Mouse (Mus musculus) MEL (cell line): ENCODE measurements around the gene Ly6g5c.

Experiments
- CTCF ChIP-seq, 3 experiments: IDR thresholded peaks in 2 of 3; conservative IDR thresholded peaks in 1 of 3; 2 replicates each; pipeline ENCODE4 v1.5.1; 2011 to 2012; ENCODE audit warnings: low read length in 3 of 3, low read depth in 2 of 3, mild to moderate bottlenecking in 2 of 3, improper control_type of control experiment in 1 of 3, inconsistent platforms in 1 of 3, mixed read lengths in 1 of 3, moderate library complexity in 1 of 3; ENCODE audit not compliant: control insufficient read depth in 1 of 3, insufficient read depth in 1 of 3, poor library complexity in 1 of 3, severe bottlenecking in 1 of 3
- ELF1 ChIP-seq: IDR thresholded peaks from 2 replicates; pipeline ENCODE4 v1.6.1; 2014; ENCODE audit warnings: low read depth, mild to moderate bottlenecking, inconsistent platforms, low read length, improper control_type of control experiment, moderate library complexity
- EP300 ChIP-seq, 2 experiments: IDR thresholded peaks; 2 replicates each; pipeline ENCODE4 v1.6.1; 2011; ENCODE audit warnings: improper control_type of control experiment in 2 of 2, low read length in 2 of 2, low read depth in 1 of 2, mild to moderate bottlenecking in 1 of 2
- GATA1 ChIP-seq: IDR thresholded peaks from 2 replicates; pipeline ENCODE4 v1.6.1; 2011; ENCODE audit warnings: low read depth, low read length, improper control_type of control experiment
- HCFC1 ChIP-seq: IDR thresholded peaks from 2 replicates; pipeline ENCODE4 v1.6.1; 2012; ENCODE audit warnings: low read depth, mild to moderate bottlenecking, inconsistent platforms, low read length, improper control_type of control experiment, moderate library complexity
- NELFE ChIP-seq: IDR thresholded peaks from 2 replicates; pipeline ENCODE4 v1.6.1; 2011; ENCODE audit warnings: low read depth, low read length, improper control_type of control experiment
- POLR2A ChIP-seq, 2 experiments: IDR thresholded peaks; 2 replicates each; pipeline ENCODE4 v1.6.1; 2011 to 2012; ENCODE audit warnings: low read length in 2 of 2, mild to moderate bottlenecking in 2 of 2, control low read depth in 1 of 2, improper control_type of control experiment in 1 of 2, low read depth in 1 of 2, moderate library complexity in 1 of 2; ENCODE audit not compliant: control insufficient read depth in 1 of 2, insufficient read depth in 1 of 2, poor library complexity in 1 of 2
- TAL1 ChIP-seq: IDR thresholded peaks from 2 replicates; pipeline ENCODE4 v1.6.1; 2012; ENCODE audit warnings: mild to moderate bottlenecking, inconsistent platforms, low read length, moderate library complexity, mixed read lengths
- TCF12 ChIP-seq: IDR thresholded peaks from 2 replicates; pipeline ENCODE4 v1.6.1; 2014; ENCODE audit warnings: low read depth, mild to moderate bottlenecking, inconsistent platforms, low read length, improper control_type of control experiment, moderate library complexity
- UBTF ChIP-seq: IDR thresholded peaks from 2 replicates; pipeline ENCODE4 v1.6.1; 2012; ENCODE audit warnings: low read depth, mild to moderate bottlenecking, inconsistent platforms, low read length, improper control_type of control experiment, moderate library complexity, borderline replicate concordance; ENCODE audit not compliant: insufficient read depth
- USF1 ChIP-seq: IDR thresholded peaks from 2 replicates; pipeline ENCODE4 v1.6.1; 2014; ENCODE audit warnings: low read depth, mild to moderate bottlenecking, inconsistent platforms, low read length, improper control_type of control experiment, moderate library complexity
- ZMIZ1 ChIP-seq: IDR thresholded peaks from 2 replicates; pipeline ENCODE4 v1.6.1; 2012; ENCODE audit warnings: low read depth, mild to moderate bottlenecking, inconsistent platforms, low read length, improper control_type of control experiment, moderate library complexity
- ZNF384 ChIP-seq: IDR thresholded peaks from 2 replicates; pipeline ENCODE4 v1.6.1; 2012; ENCODE audit warnings: low read depth, mild to moderate bottlenecking, inconsistent platforms, low read length, improper control_type of control experiment

GRCm38 (mm10) chr17:35074097-35074496 is 34.0 kb upstream of the Ly6g5c start:
- no peak for TF ChIP-seq CTCF (IDR thresholded peaks at IDR 0.05 in 2 of 3, conservative IDR thresholded peaks at IDR 0.05 in 1 of 3; ENCODE audit: control insufficient read depth in 1 of 3, insufficient read depth in 1 of 3, low read depth in 2 of 3, low read length in 3 of 3, poor library complexity in 1 of 3, severe bottlenecking in 1 of 3)
- no peak for TF ChIP-seq EP300 (IDR thresholded peaks at IDR 0.05; ENCODE audit: low read depth in 1 of 2, low read length in 2 of 2)
- no peak for TF ChIP-seq ELF1
- TF ChIP-seq POLR2A (IDR thresholded peaks at IDR 0.05; ENCODE audit: control insufficient read depth in 1 of 2, insufficient read depth in 1 of 2, low read depth in 1 of 2, low read length in 2 of 2, poor library complexity in 1 of 2): no peak
- TF ChIP-seq NELFE: no peak
- TF ChIP-seq ZMIZ1: no peak
- no peak for TF ChIP-seq ZNF384
- TF ChIP-seq TAL1: no peak
- TF ChIP-seq UBTF: no peak
- TF ChIP-seq USF1: no peak
- no peak for TF ChIP-seq HCFC1
- no peak for TF ChIP-seq TCF12
- TF ChIP-seq GATA1: no peak
